Mouse (Mus musculus) thymus, adult 2 months (tissue): ENCODE data around the gene Mbtps2. TPM values are rescaled to one million over a fixed set of nuclear protein-coding genes. Genes with fewer than 3 reads are reported as not detected.

Experiments used
- DNase-seq: peaks from one replicate; pipeline ENCODE4 v3.0.0; 2021
- H3K27ac ChIP-seq: fragments of 200-500 bp; 2 replicates; pipeline ENCODE4 v1.5.1; 2012; ENCODE audit warnings: low read length, control low read depth; ENCODE audit not compliant: control insufficient read depth, insufficient read depth
- H3K27me3 ChIP-seq: fragments of 200-500 bp; 2 replicates; pipeline ENCODE4 v1.6.1; 2012; ENCODE audit warnings: mild to moderate bottlenecking, low read length, moderate library complexity, mixed read lengths; ENCODE audit not compliant: control insufficient read depth, insufficient read depth
- H3K36me3 ChIP-seq: fragments of 200-500 bp; 2 replicates; pipeline ENCODE4 v1.6.1; 2012; ENCODE audit warnings: mild to moderate bottlenecking, low read length, moderate library complexity; ENCODE audit not compliant: control insufficient read depth, insufficient read depth
- H3K4me1 ChIP-seq: fragments of 200-500 bp; replicated peaks from 2 replicates; pipeline ENCODE4 v1.6.1; 2012; ENCODE audit warnings: low read length; ENCODE audit not compliant: control insufficient read depth, insufficient read depth
- H3K4me3 ChIP-seq: fragments of 200-500 bp; 2 replicates; pipeline ENCODE4 v1.5.1; 2012; ENCODE audit warnings: mild to moderate bottlenecking, low read length, control low read depth, moderate library complexity; ENCODE audit not compliant: control insufficient read depth, insufficient read depth
- CTCF ChIP-seq: fragments of 200-500 bp; IDR thresholded peaks from 2 replicates; pipeline ENCODE4 v1.5.1; 2012; ENCODE audit warnings: mild to moderate bottlenecking, control low read depth, low read length, moderate library complexity, borderline replicate concordance; ENCODE audit not compliant: control insufficient read depth, poor library complexity, insufficient read depth; ENCODE audit errors: extremely low read depth
- POLR2A ChIP-seq: fragments of 200-500 bp; IDR thresholded peaks from 2 replicates; pipeline ENCODE4 v1.6.1; 2012; ENCODE audit warnings: mild to moderate bottlenecking, low read length, control low read depth, moderate library complexity; ENCODE audit not compliant: control insufficient read depth, poor library complexity, insufficient read depth; ENCODE audit errors: extremely low read depth
- WGBS: fragments of 180-500 bp; shearing (Covaris S2); methylation state at CpG from one replicate; pipeline ENCODE4 v1.1.7; 2018; 5-methylcytosine and 5-hydroxymethylcytosine counted together
- polyA plus RNA-seq: library from polyadenylated mRNA; depleted of rRNA; stranded (reverse); fragments of >200 nt; gene quantifications from 2 replicates; pipeline ENCODE4 v1.2.3, GENCODE M21; 2012

Mbtps2 gene
- polyA plus RNA-seq, 1 experiment: 13.3 TPM

DNA sequence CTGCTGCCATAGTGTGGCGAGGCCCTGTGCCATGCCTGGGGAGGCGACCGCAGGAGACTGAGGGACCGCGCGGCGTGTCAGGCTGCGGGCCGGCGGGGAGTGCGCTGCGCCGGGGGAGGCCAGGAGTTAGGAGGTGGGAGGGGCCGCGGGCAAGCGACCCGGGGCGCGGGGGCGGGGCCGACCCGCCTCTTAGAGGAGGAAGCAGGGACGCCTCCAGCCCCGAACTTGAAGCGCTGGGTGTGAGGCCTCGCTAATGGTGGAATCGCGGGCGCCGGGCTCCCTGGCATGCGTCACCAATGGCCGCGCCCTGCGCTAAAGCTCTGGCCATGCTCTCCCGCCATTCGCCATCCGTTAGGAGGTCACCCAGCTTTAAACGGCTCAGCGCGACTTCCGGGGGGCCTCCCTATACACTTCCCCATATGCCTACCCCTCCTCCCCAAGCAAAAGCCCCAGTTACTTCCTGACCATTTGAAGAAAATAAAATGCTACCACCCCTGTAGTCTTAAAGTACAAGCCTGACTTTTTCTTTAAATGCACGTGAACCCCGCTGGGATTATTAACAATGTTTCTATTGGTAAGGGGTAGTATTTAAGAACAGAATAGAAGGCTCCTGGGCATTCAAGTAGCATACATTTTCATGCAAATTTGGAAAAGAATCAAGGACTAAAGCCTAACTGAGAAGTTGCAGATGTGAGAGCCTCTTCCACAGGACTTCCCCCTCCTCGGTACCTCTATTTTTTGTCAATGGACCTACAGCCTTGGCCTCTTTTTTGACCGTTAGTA is 106.4 kb downstream of the Mbtps2 start, which contains the start of gene Sms:
Gene Sms (minus strand): TSS at position 344 of the 783 bp plus-strand sequence.
- WGBS: 4% methylated on average over 26 of the region's 45 CpGs
- H3K4me1 ChIP-seq: no peaks in the 10 kb centered on the region; the same call in 1 of the 2 replicates
- peak; percentile 64 for DNase-seq
- peak within 1 kb of the TSS; percentile 75 for H3K27ac ChIP-seq
- no peaks in the 10 kb centered on the region for H3K36me3 ChIP-seq
- TF ChIP-seq CTCF: no peak
- TF ChIP-seq POLR2A: no peak
- H3K27me3 ChIP-seq: no peaks in the 10 kb centered on the region
- H3K4me3 ChIP-seq: peak within 1 kb of the TSS; percentile 91

DNA sequence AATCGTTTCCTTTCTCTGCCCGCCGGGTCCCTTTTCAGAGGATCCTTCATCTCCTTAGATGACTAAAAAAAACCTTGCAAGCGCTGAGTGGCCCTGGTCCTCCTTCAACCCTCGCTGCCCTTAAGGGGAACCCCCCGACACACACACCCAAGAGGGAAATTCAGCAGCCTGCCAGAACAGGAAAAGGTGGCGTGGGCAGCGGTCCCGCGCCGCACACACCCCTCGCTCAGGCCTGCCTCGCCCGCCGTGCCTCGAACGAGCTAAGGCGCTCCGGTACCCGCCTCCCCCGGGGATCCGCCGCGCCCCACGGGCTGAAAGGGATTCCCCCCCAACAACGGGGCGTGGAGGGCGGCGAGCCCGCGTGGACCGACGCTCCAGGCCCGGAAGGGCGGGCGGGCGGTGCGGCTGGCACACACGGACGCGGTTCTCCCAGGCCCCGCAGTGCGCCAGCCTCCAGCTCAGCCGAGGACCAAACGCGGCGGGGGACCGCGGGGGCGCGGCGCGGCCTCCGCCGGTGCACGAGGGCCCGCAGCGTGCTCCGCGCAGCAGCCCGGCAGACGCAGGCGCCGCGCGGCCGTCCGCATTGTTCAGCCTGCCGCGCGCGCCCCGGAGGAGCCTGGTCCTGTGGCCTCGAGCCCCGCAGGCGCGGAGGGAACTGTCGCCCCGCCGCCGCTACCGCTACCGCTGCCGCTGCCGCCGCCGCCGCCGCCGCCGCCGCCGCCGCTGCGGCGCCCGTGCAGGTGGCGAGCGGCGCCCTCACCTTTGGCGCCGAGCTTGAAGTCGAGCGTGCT is 107.2 kb downstream of the Mbtps2 start:
- Histone ChIP-seq H3K27ac (no peak overlapping the region), H3K4me3 (peak overlapping the region; percentile 91), H3K27me3 (no peaks in the 10 kb centered on the region), H3K36me3 (no peaks in the 10 kb centered on the region), H3K4me1 (no peaks in the 10 kb centered on the region; the same call in 1 of the 2 replicates)
- 0 out of 2 replicates have a peak, but pooled peaks have one; percentile 6 for TF ChIP-seq POLR2A
- no peak for TF ChIP-seq CTCF
- 3% methylated on average over 84 of the region's 104 CpGs for WGBS
- peak; percentile 23 for DNase-seq

DNA sequence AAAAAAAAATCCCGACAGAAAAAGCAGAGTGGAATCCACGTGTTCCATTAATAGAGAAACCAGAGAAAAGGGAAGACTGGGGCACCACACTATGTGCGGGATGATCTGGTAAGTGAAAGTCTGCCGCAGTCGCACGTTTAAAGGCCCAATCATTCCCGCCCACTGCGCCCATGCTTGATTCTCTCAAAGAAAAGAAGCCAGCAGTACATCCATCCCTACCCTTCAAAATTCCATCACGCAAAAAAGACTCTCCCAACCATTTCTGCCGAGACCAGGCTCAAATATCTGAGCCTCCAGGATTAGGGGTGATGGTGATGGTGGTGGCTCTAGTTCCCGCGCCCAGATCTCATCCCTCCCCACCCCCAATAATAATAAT is 107.8 kb downstream of the Mbtps2 start:
- no peak overlapping the region for H3K27ac ChIP-seq
- under 1% methylated on average over 11 of the region's 12 CpGs for WGBS
- no peak for DNase-seq

DNA sequence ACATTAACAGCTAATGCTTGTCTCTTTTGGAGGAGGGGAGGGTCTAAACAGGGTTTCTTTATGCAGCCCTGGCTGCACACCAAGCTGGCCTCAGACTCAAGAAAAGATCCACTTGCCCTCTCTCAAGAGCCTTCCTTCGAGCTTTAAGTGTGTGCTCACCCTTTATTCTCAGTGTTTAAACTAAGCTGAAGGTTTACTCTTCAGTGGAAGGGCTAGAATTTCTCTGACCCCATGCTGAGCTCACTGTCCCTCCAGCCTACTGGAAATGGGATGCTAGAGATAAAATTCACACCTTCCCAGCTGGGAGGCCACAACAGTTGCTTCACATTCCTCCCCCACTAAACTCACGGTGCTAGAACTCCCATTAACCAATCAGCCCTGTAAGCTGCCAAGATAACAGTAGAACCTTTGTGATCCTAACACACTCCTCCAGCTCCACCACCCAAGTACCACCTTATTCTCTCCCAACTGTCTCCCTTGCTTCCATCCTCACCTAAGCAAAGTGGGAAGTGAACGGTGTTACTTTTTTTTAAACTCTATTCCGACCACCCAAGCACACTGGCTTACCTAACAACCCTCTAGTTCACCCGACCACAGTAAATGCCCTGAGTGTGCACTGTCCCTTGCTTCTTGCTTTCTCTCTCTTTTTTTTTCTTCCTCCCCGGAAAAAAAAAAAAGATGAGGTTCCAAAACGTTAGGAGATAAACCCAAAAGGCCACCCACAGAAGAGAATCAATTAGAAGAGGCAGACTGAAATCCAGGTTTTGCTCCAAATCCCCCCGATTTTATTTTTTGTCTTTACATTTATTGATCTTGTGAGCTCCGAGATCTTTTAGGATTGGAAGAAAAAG is 108.4 kb downstream of the Mbtps2 start:
- Histone ChIP-seq H3K36me3 (no peaks in the 10 kb centered on the region), H3K4me3 (no peak overlapping the region), H3K4me1 (no peaks in the 10 kb centered on the region; the same call in 1 of the 2 replicates), H3K27me3 (no peaks in the 10 kb centered on the region), H3K27ac (no peak overlapping the region)
- TF ChIP-seq CTCF (no peak), POLR2A (no peak)
- WGBS: 22% methylated on average over 9 of the region's 9 CpGs
- DNase-seq: no peak

More for the DNA sequence above, 107.8 kb downstream of the Mbtps2 start:
- Histone ChIP-seq H3K4me1 (no peaks in the 10 kb centered on the region; the same call in 1 of the 2 replicates), H3K36me3 (no peaks in the 10 kb centered on the region), H3K4me3 (peak overlapping the region; percentile 91), H3K27me3 (no peaks in the 10 kb centered on the region)
- TF ChIP-seq CTCF (no peak), POLR2A (no peak)

DNA sequence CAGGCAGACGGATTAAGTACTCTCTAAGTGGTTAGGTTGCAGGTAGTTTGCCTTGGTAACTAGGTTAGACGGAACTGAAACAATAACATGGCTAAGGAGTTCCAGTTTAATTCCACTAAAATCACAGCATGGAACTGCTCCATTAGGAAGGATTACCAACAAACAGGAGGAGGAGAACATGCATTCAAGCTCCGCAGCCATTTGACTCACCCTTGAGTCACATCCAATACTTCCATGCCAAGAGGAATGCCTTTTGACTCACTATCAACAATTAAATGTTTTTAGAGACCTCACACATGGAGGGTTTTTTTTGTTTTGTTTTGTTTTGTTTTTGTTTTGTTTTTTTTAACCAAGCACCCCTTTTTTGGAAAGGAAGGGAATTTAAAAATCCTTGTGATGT is 109.7 kb downstream of the Mbtps2 start:
- Histone ChIP-seq H3K27ac (no peak overlapping the region), H3K36me3 (no peaks in the 10 kb centered on the region), H3K27me3 (no peaks in the 10 kb centered on the region), H3K4me1 (no peaks in the 10 kb centered on the region; the same call in 1 of the 2 replicates), H3K4me3 (no peak overlapping the region)
- no peak for TF ChIP-seq POLR2A
- TF ChIP-seq CTCF: no peak
- DNase-seq: no peak
- WGBS: 99% methylated on average over 3 of the region's 3 CpGs
